Mouse (Mus musculus) layer of hippocampus, adult 2 months (tissue): ENCODE results near the gene 0610030E20Rik. TPM values are rescaled to one million over a fixed set of nuclear protein-coding genes. Genes with fewer than 3 reads are reported as not detected.
A peak's percentile ranks its signal among the peaks of the same experiment; 100 is the strongest.

ENCODE experiments used
- DNase-seq, 2 experiments: peaks; one replicate each; pipeline ENCODE4 v3.0.0; 2022; ENCODE audit warnings: low spot score in 2 of 2
- H3K27ac ChIP-seq: fragments of 200-600 bp; 2 replicates; pipeline ENCODE4 v1.8.1; 2022
- H3K4me3 ChIP-seq: fragments of 200-600 bp; 2 replicates; pipeline ENCODE4 v1.8.1; 2022; ENCODE audit warnings: mild to moderate bottlenecking
- CTCF ChIP-seq: fragments of 200-600 bp; conservative IDR thresholded peaks from 2 replicates; pipeline ENCODE4 v1.8.1; 2022; ENCODE audit warnings: antibody characterized with exemption, mild to moderate bottlenecking, moderate library complexity
- total RNA-seq, 2 experiments: library from RNA; stranded (reverse); gene quantifications; 2 replicates each; pipeline ENCODE4 v1.2.3; 2021

Gene 0610030E20Rik
- total RNA-seq, 2 experiments from 2014 or later = 17.4 to 19.0 TPM

GRCm38 (mm10) chr6:72366304-72366703 is 19.2 kb downstream of the 0610030E20Rik start:
- Histone ChIP-seq H3K27ac (no peak overlapping the region), H3K4me3 (no peak overlapping the region)
- no peak for TF ChIP-seq CTCF
- DNase-seq = no peak

DNA sequence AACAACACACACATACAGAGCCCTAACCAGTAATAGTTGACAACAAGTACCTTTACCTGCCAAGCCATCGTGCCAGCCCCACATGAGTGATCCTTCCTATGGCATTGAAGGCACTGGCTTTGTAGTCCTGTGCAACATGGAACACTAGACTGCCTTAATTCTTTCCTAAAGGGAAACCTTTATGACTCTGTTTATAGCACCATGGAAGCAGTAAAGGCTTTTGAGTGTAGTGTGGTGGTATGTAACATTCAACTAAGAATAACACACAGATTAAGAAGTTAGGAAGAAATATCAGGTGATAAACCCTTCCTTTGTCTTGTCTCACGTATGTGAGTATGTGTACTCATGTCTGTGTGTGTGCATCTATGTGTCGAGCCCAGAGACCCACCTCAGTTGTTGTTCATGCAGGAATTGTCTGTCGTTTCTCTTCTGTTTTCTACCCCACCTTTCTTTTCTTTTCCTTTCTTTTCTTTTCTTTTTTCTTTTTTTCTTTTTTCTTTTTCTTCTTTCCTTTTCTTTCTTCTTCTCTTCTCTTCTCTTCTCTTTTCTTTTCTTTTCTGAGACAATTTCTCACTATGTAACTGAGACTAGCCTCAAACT is 19.8 kb downstream of the 0610030E20Rik start, which contains the start of gene Rnf181:
Gene Rnf181 (minus strand): TSS at position 113 of the 600 bp plus-strand sequence.
- Histone ChIP-seq H3K4me3 (no peak within 1 kb of the TSS), H3K27ac (no peak within 1 kb of the TSS)
- no peak for DNase-seq
- no peak for TF ChIP-seq CTCF

GRCm38 (mm10) chr6:72367460-72367974 is 20.4 kb downstream of the 0610030E20Rik start:
- Histone ChIP-seq H3K4me3 (no peak overlapping the region), H3K27ac (no peak overlapping the region)
- no peak for TF ChIP-seq CTCF
- DNase-seq = no peak

GRCm38 (mm10) chr6:72369557-72369956 is 22.4 kb downstream of the 0610030E20Rik start:
- peak; percentile 44 for TF ChIP-seq CTCF
- no peak for DNase-seq
- H3K27ac ChIP-seq = no peak overlapping the region
- no peak overlapping the region for H3K4me3 ChIP-seq

DNA sequence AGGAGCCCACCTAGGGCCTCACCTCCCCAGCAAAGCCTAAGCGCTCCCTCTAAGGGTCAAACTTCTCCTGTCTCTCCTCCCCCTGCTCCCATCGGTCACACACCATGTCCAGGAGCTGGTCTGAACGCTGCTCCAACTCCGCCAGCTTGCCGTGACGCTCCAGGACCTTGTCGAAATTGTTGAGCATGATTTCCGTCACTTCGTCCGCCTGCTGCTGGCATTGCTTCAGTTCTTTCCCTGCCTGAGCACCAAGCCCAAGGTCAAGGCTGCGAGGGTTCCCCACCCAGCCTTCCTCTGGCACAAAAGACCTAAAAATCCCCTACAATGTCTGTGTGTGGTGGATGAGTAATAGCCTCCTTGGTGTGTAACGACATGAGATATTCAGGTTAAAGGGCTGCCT is 23.0 kb downstream of the 0610030E20Rik start:
- H3K4me3 ChIP-seq = no peak overlapping the region
- no peak for DNase-seq
- no peak for TF ChIP-seq CTCF
- no peak overlapping the region for H3K27ac ChIP-seq

GRCm38 (mm10) chr6:72371147-72371546 is 24.0 kb downstream of the 0610030E20Rik start:
- Histone ChIP-seq H3K27ac (peak overlapping the region; percentile 65; the same call in 1 of the 2 replicates), H3K4me3 (no peak overlapping the region)
- TF ChIP-seq CTCF = no peak
- peak; percentile 57 to 63 for DNase-seq

DNA sequence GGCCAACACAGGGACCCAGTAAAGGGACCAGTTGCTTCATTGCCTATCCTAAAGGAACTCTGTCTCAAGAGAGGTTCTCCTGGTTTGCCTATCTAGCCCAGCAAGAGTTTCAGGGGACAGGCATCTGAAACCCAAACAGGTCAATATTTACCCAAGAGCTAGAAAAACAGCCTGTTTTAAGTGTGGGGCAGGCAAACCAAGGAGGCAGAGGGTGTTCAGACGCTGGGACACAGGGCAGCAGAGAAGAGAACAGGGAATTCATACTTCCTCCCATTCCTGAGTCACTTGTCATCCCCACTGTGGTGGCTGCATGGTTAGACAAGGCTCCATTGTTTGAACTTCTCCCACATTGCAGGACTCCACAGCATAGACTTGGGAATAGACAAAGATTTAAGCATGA is 24.5 kb downstream of the 0610030E20Rik start:
- no peak for DNase-seq

DNA sequence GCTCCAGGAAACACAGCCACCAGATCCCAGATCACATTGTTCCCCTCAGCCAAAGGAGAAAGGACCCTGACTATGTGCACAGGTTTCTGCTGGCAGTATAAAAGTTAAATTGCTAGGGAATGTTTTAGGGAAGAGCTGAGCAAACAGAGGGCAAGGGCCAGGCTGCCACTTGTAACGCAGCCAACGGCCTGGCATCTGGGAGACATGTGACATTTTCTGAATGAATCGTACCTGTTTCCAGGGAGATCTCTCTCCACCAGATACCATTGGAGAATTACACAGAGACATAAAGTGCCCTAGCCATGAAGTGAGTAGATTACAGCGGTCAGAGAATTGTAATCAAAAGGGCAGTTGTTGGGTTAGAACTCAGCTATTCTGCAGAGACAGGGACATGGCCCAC is 26.1 kb downstream of the 0610030E20Rik start:
- DNase-seq = no peak
- TF ChIP-seq CTCF = no peak
- Histone ChIP-seq H3K27ac (no peak overlapping the region), H3K4me3 (no peak overlapping the region)

More for the DNA sequence above, 24.5 kb downstream of the 0610030E20Rik start:
- H3K27ac ChIP-seq = peak overlapping the region; percentile 65; the same call in 1 of the 2 replicates
- no peak for TF ChIP-seq CTCF
- H3K4me3 ChIP-seq = no peak overlapping the region

GRCm38 (mm10) chr6:72374206-72374605 is 27.1 kb downstream of the 0610030E20Rik start:
- TF ChIP-seq CTCF = no peak
- no peak overlapping the region for H3K27ac ChIP-seq
- H3K4me3 ChIP-seq = no peak overlapping the region
- DNase-seq = no peak

- TF ChIP-seq CTCF = no peak
These were observed 27.9 kb downstream of the 0610030E20Rik start for GRCm38 (mm10) chr6:72374820-72375563.

GRCm38 (mm10) chr6:72378510-72379234 is 31.6 kb downstream of the 0610030E20Rik start:
- Histone ChIP-seq H3K4me3 (no peak overlapping the region), H3K27ac (no peak overlapping the region)
- peak; percentile 11 for TF ChIP-seq CTCF
- DNase-seq = no peak

More at GRCm38 (mm10) chr6:72374820-72375563, 27.9 kb downstream of the 0610030E20Rik start:
- Histone ChIP-seq H3K27ac (no peak overlapping the region), H3K4me3 (no peak overlapping the region)
- DNase-seq = no peak

DNA sequence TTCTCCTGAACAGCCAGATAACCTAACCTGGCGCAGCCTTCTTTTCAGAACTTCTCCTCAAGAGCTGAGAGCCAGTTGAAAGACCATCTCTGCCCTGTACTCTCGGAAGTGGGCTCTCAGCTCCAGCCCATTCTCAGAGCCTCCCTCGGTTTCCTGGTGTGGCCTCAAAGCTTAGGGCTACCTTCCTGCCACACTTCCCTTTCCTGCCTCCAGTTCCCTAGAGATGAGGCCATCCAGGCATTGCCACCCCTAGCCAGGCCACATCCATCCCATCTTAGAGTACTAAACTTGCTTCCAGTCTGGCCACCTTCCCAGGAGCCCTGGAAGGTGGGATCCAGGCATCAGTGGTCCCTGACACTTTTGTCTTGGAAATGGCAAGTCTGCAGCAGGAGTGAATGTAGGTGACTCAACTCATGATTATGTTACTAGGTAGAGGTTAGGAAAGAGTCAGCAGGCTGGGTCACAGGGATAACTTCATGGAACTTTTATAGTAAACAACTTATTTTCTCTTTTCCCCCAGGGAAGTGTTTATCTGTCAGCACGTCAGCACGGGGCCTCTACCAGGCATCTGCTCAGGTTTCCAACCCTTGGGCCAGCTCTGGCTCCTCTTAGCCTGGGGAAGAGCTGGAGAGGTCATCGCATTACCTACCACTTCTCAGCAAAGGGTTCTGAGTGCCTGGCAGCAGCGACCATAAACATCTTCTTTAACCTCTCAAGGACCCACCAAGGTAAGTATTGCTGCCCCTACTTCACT is 32.4 kb downstream of the 0610030E20Rik start:
- H3K4me3 ChIP-seq = peak overlapping the region; percentile 59
- H3K27ac ChIP-seq = peak overlapping the region; percentile 63; the same call in 1 of the 2 replicates
- no peak for DNase-seq
- TF ChIP-seq CTCF = no peak
